Mouse (Mus musculus) ES-E14 (cell line): ENCODE measurements at regions not wholly inside any gene's neighbourhood (a gene's known extent, or its start where the extent isn't known, plus 50 kb on each side); places are given as distances from the start of the nearest gene placed in this dataset.
"Not testable (repeated sequence)": the region's sequence is repeated elsewhere in the genome, so short reads cannot be mapped to it uniquely, and the experiment has no call there.

ENCODE experiments used
- DNase-seq: peaks from one replicate; pipeline ENCODE4 v3.0.0-alpha.2; 2013; ENCODE audit warnings: low read depth, low spot score
- H3K27ac ChIP-seq: 2 replicates; pipeline ENCODE4 v1.5.1; 2012; ENCODE audit warnings: low read depth, mild to moderate bottlenecking, low read length, moderate library complexity, mixed read lengths; ENCODE audit not compliant: poor library complexity, insufficient read depth, severe bottlenecking
- H3K36me3 ChIP-seq: 2 replicates; pipeline ENCODE4 v1.6.1; 2012; ENCODE audit warnings: mild to moderate bottlenecking, low read length, moderate library complexity, mixed read lengths; ENCODE audit not compliant: control insufficient read depth, poor library complexity, insufficient read depth, severe bottlenecking
- H3K4me1 ChIP-seq, 2 experiments: fragments of 150-350 bp in 1 of 2; sonication (generic) in 1 of 2; 2 replicates each; pipeline ENCODE4 v1.6.1; 2012; ENCODE audit warnings: low read length in 2 of 2, mild to moderate bottlenecking in 1 of 2, mixed read lengths in 1 of 2; ENCODE audit not compliant: control insufficient read depth in 2 of 2, insufficient read depth in 2 of 2, poor library complexity in 1 of 2
- H3K4me3 ChIP-seq, 2 experiments: fragments of 150-350 bp in 1 of 2; sonication (generic) in 1 of 2; 2 replicates each; pipeline ENCODE4 v1.5.1; 2012; ENCODE audit warnings: low read length in 2 of 2, low read depth in 1 of 2, mild to moderate bottlenecking in 1 of 2, mixed read lengths in 1 of 2; ENCODE audit not compliant: insufficient read depth in 1 of 2, poor library complexity in 1 of 2, severe bottlenecking in 1 of 2
- H3K9ac ChIP-seq: 2 replicates; pipeline ENCODE4 v1.6.1; 2012; ENCODE audit warnings: low read depth, mild to moderate bottlenecking, low read length, mixed read lengths; ENCODE audit not compliant: poor library complexity, insufficient read depth, severe bottlenecking
- H3K9me3 ChIP-seq: fragments of 150-350 bp; sonication (generic); 2 replicates; pipeline ENCODE4 v1.6.1; 2012; ENCODE audit warnings: low read depth, mild to moderate bottlenecking, low read length; ENCODE audit not compliant: control insufficient read depth, insufficient read depth
- CHD2 ChIP-seq: IDR thresholded peaks from 2 replicates; pipeline ENCODE4 v1.6.1; 2014; ENCODE audit warnings: mild to moderate bottlenecking, low read depth, low read length, inconsistent platforms
- HCFC1 ChIP-seq: IDR thresholded peaks from 2 replicates; pipeline ENCODE4 v1.6.1; 2012; ENCODE audit warnings: low read length, inconsistent platforms, borderline replicate concordance; ENCODE audit not compliant: insufficient read depth
- MAFK ChIP-seq: IDR thresholded peaks from 2 replicates; pipeline ENCODE4 v1.6.1; 2014; ENCODE audit warnings: mild to moderate bottlenecking, low read depth, low read length, inconsistent platforms; ENCODE audit not compliant: insufficient read depth
- ZC3H11A ChIP-seq: IDR thresholded peaks from 2 replicates; pipeline ENCODE4 v1.6.1; 2012; ENCODE audit warnings: low read depth, mild to moderate bottlenecking, inconsistent platforms, low read length, borderline replicate concordance
- ZNF384 ChIP-seq: IDR thresholded peaks from 2 replicates; pipeline ENCODE4 v1.6.1; 2012; ENCODE audit warnings: low read depth, low read length, inconsistent platforms
- in situ Hi-C, 2 experiments: fragments of 600-800 bp; cut with MboI; formaldehyde crosslinking; loops; one replicate each; pipeline ENCODE4 v1.15.1; 2025; ENCODE audit warnings: low sequenced_read_pairs in 2 of 2, inconsistent platforms in 1 of 2; ENCODE audit not compliant: unreplicated experiment in 2 of 2

DNA sequence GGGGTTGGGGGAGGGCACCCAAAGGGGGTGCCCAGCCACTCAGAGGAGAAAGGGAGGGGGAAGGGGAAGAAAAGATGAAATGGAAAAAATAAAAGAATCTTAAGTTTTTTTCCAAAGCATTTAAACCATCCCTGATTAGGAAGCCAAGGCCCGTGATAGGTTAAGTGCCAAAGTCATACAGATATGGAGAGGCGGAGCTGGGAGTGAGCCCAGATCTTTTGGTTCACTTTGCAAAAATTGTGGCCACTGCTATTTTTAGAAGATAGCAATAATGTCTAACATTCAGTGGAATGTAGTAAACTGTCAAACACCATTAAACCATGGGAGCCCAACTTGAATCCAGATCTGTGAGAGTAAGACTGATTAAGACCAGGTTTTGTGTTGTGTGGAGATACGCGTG, 85.9 kb upstream of the Abca1 start:
- no peak overlapping the region for H3K9ac ChIP-seq
- no peak for DNase-seq
- no peak overlapping the region for H3K27ac ChIP-seq
- in situ Hi-C loops = no loop called here
- H3K4me3 ChIP-seq = no peak overlapping the region
- H3K36me3 ChIP-seq = no peaks in the 10 kb centered on the region
- no peaks in the 10 kb centered on the region for H3K4me1 ChIP-seq
- TF ChIP-seq HCFC1 = no peak
- no peak for TF ChIP-seq MAFK
- TF ChIP-seq ZNF384 = no peak
- TF ChIP-seq CHD2 = no peak
- TF ChIP-seq ZC3H11A = no peak
- no peaks in the 10 kb centered on the region for H3K9me3 ChIP-seq

DNA sequence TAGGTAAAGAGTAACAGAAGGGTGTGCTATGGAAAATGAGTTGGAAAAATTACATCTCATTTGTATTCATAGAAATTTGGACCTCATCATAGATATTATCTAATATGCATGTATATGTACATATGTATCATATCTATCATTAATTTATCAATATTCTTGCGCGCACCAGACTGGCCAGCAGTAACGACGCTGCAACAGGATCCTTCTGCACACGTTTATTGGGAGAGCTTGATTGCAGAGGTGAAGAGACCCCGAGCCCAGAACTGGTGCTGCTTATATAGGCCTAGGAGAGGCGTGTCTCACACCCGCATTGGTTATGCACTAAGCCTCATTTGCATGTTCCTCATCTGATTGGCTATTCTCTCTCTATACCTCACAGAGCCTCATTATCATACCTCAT, 83.8 kb upstream of the Abca1 start:
- H3K4me1 ChIP-seq, H3K4me3 ChIP-seq, H3K9me3 ChIP-seq, in situ Hi-C loops, H3K36me3 ChIP-seq, H3K9ac ChIP-seq, DNase-seq, H3K27ac ChIP-seq: not testable (repeated sequence)

DNA sequence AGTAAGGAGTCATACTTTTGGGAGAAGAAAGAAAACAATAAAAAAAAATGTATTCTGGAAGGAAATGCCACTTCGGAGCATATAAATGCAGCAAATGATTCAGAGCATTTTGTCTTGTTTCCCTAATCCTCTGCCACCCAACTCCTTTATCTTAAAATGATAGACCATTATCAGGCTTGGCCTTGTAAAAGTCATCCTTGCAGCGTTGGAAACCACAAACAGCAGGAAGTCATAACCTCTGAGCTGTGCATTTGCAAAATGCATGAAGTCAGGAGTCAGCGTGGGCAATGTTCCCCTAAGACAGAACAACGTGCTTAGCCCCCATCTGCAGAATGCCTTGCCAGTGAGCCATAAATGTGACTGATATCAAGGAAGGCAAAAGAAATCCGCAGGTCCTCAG, 80.2 kb upstream of the Abca1 start:
- in situ Hi-C loops = no loop called here
- H3K4me3 ChIP-seq = no peak overlapping the region
- no peak overlapping the region for H3K27ac ChIP-seq
- no peak overlapping the region for H3K9ac ChIP-seq
- TF ChIP-seq ZNF384 (no peak), CHD2 (no peak), ZC3H11A (no peak)
- peaks cover 0 to 10% of the 10 kb centered on the region in 2 experiments; a peak in 1 of 4 replicates for H3K4me1 ChIP-seq
- H3K9me3 ChIP-seq = no peaks in the 10 kb centered on the region
- no peaks in the 10 kb centered on the region for H3K36me3 ChIP-seq
- no peak for DNase-seq

DNA sequence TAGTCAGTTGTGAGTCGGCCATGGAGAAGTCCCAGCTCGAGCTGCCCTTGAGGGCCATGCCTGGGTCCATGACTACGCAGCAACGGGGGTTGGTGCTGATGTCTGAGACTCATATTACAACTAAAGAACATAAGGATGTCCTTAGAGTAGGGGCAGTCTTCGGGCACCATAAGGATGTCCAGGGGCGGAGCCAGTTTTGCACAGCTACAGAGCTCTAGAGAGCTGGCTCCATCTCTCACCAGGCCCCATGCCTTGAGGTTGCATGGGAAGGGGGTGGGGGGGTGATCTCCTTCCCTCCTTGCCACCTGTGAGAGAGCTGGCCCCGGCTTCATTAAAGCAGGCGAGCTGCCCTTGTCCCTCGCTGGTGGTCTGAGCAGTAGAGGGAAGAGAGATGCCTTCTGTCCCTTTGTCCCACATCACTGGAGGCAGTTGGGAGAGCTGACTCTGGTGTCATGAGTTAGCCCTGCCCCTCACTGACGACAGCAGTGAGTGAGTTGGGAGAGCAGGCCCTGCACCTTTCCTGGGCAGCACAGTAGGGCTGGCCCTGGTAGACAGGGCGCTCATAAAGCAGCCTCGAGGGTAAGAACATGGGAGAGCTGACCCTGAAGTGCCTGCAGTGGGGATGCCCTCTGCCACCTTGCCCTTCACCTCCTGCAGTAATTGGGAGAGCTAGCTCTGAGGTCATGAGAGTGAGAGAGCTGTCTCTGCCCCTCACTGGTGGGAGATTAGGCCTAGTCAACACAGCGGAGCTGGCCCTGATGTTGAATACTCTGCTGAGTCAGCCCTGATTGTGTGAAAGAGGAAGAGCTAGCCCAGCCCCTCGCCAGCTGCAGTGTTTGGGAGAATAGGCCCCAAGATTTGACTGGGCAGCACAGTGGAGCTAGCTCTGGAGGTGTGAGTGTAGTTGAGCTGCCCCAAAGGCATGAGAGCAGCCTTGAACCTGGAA, 78.9 kb upstream of the Abca1 start:
- Histone ChIP-seq H3K27ac (no peak overlapping the region), H3K9ac (no peak overlapping the region), H3K36me3 (no peaks in the 10 kb centered on the region), H3K4me3 (no peak overlapping the region), H3K9me3 (no peaks in the 10 kb centered on the region), H3K4me1 (peaks cover 0 to 10% of the 10 kb centered on the region in 2 experiments; a peak in 1 of 4 replicates)
- DNase-seq = no peak
- in situ Hi-C loops = no loop called here
- TF ChIP-seq ZNF384 (no peak), MAFK (peak; percentile 62; the same call in 1 of the 2 replicates)

DNA sequence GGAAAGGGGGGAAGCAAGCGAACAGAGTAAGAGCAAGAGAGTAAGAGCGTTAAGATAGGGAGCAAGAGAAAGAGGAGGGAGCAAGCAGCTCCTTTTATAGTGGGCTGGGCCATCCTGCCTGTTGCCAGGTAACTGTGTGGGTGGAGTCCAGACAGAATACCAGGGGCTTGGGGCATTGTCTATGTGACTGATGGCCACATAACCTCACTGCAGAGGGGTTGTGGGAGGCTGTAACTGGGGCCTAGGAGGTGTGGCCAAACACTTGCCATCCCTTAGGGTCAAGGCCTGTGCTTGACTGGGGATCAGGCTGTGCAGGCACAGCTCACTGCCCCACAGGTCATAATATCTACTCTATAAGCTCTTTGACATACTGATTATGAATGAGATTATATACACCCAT, 76.2 kb upstream of the Abca1 start:
- peak; percentile 50 for DNase-seq
- Histone ChIP-seq H3K9me3 (no peaks in the 10 kb centered on the region), H3K4me1 (peaks cover 0 to 10% of the 10 kb centered on the region in 2 experiments; a peak in 1 of 4 replicates), H3K4me3 (peak overlapping the region in 1 of 2 experiments; percentile 32; a peak in 1 of 4 replicates), H3K9ac (no peak overlapping the region), H3K36me3 (no peaks in the 10 kb centered on the region), H3K27ac (no peak overlapping the region)
- TF ChIP-seq CHD2 (no peak), ZC3H11A (no peak), MAFK (no peak), ZNF384 (no peak), HCFC1 (no peak)
- in situ Hi-C loops = no loop called here
